Mouse (Mus musculus) hindbrain, embryonic 16.5 days (tissue): ENCODE results near the gene Cttnbp2. TPM values are rescaled to one million over a fixed set of nuclear protein-coding genes. Genes with fewer than 3 reads are reported as not detected.

Experiments used
- ATAC-seq: fragments of 200-750 bp; cut with Nextera tagmentation; 2 replicates; pipeline ENCODE4 v1.8.0; 2017; ENCODE audit warnings: moderate TSS enrichment, moderate library complexity
- H3K27ac ChIP-seq: fragments of 300-500 bp; sonication (generic); 2 replicates; pipeline ENCODE4 v1.5.1; 2014; ENCODE audit warnings: low read depth, mild to moderate bottlenecking, control low read depth, low read length, moderate library complexity
- H3K27me3 ChIP-seq: fragments of 300-500 bp; sonication (generic); replicated peaks from 2 replicates; pipeline ENCODE4 v1.6.1; 2014; ENCODE audit warnings: low read length; ENCODE audit not compliant: control insufficient read depth, insufficient read depth
- H3K36me3 ChIP-seq: fragments of 300-500 bp; sonication (generic); 2 replicates; pipeline ENCODE4 v1.6.1; 2014; ENCODE audit warnings: mild to moderate bottlenecking, low read length, moderate library complexity, mixed read lengths; ENCODE audit not compliant: control insufficient read depth, insufficient read depth
- H3K4me1 ChIP-seq: fragments of 300-500 bp; sonication (generic); 2 replicates; pipeline ENCODE4 v1.6.1; 2014; ENCODE audit warnings: low read depth, low read length; ENCODE audit not compliant: control insufficient read depth, insufficient read depth
- H3K4me2 ChIP-seq: fragments of 300-500 bp; sonication (generic); 2 replicates; pipeline ENCODE4 v1.6.1; 2014; ENCODE audit warnings: mild to moderate bottlenecking, low read length, control low read depth, moderate library complexity
- H3K4me3 ChIP-seq: fragments of 300-500 bp; sonication (generic); 2 replicates; pipeline ENCODE4 v1.5.1; 2014; ENCODE audit warnings: mild to moderate bottlenecking, low read length, control low read depth, moderate library complexity
- H3K9ac ChIP-seq: fragments of 300-500 bp; sonication (generic); 2 replicates; pipeline ENCODE4 v1.6.1; 2014; ENCODE audit warnings: low read depth, mild to moderate bottlenecking, control low read depth, low read length, moderate library complexity
- H3K9me3 ChIP-seq: fragments of 300-500 bp; sonication (generic); 2 replicates; pipeline ENCODE4 v1.6.1; 2014; ENCODE audit warnings: mild to moderate bottlenecking, low read length, moderate library complexity; ENCODE audit not compliant: control insufficient read depth
- WGBS: fragments of 180-500 bp; shearing (Covaris S2); extraction: QIAGEN DNeasy Blood & Tissue Kit; methylation state at CpG from one replicate; pipeline ENCODE4 v1.1.7; 2014; 5-methylcytosine and 5-hydroxymethylcytosine counted together
- microRNA-seq: library from miRNA; unstranded; fragments of <30 nt; microRNA quantifications from one replicate; pipeline ENCODE4, GENCODE M21; 2017
- polyA plus RNA-seq: library from polyadenylated mRNA; unstranded; fragments of >200 nt; fragmentation: Nextera tagmentation; extraction: Ambion mirVana; gene quantifications from 2 replicates; pipeline ENCODE4 v1.2.1, GENCODE M21; 2015

The Cttnbp2 gene
- polyA plus RNA-seq, 1 experiment from 2014 or later, result 44.5 TPM

- H3K27me3 ChIP-seq, result no peaks in the 10 kb centered on the region
- no peak overlapping the region for H3K27ac ChIP-seq
- no peak for ATAC-seq
- H3K9ac ChIP-seq, result no peak overlapping the region
- H3K4me2 ChIP-seq, result no peak overlapping the region
- H3K4me1 ChIP-seq, result no peaks in the 10 kb centered on the region
- 89% methylated on average over 3 of the region's 3 CpGs for WGBS
- no peaks in the 10 kb centered on the region for H3K9me3 ChIP-seq
- H3K4me3 ChIP-seq, result no peak overlapping the region
- H3K36me3 ChIP-seq, result no peaks in the 10 kb centered on the region
These were observed 179.2 kb downstream of the Cttnbp2 start for GRCm38 (mm10) chr6:18335393-18335792.

GRCm38 (mm10) chr6:18322950-18323349 is 191.7 kb downstream of the Cttnbp2 start:
- no peaks in the 10 kb centered on the region for H3K4me1 ChIP-seq
- H3K36me3 ChIP-seq, result no peaks in the 10 kb centered on the region
- no peak overlapping the region for H3K4me2 ChIP-seq
- ATAC-seq, result no peak
- 91% methylated on average over 1 of the region's 1 CpGs for WGBS
- 0 out of 2 replicates have a peak, but pooled peaks cover 2% of the 10 kb centered on the region for H3K9me3 ChIP-seq
- no peaks in the 10 kb centered on the region for H3K27me3 ChIP-seq
- H3K27ac ChIP-seq, result no peak overlapping the region
- no peak overlapping the region for H3K9ac ChIP-seq
- H3K4me3 ChIP-seq, result no peak overlapping the region

Small RNAs within 50 kb of the gene (microRNA-seq; reads per million reads assigned to microRNA genes)
- not detected for gene Gm26233
